Mouse (Mus musculus) heart, adult 11 months (tissue): ENCODE data around the gene Samd8.

Experiments used
- DNase-seq: peaks from one replicate; pipeline ENCODE4 v3.0.0; 2022

Samd8 gene

GRCm38 (mm10) chr14:21746251-21746650 is 4.1 kb upstream of the Samd8 start:
- peak; percentile 89 for DNase-seq

GRCm38 (mm10) chr14:21746846-21747245 is 3.5 kb upstream of the Samd8 start:
- DNase-seq, result peak; percentile 58

DNA sequence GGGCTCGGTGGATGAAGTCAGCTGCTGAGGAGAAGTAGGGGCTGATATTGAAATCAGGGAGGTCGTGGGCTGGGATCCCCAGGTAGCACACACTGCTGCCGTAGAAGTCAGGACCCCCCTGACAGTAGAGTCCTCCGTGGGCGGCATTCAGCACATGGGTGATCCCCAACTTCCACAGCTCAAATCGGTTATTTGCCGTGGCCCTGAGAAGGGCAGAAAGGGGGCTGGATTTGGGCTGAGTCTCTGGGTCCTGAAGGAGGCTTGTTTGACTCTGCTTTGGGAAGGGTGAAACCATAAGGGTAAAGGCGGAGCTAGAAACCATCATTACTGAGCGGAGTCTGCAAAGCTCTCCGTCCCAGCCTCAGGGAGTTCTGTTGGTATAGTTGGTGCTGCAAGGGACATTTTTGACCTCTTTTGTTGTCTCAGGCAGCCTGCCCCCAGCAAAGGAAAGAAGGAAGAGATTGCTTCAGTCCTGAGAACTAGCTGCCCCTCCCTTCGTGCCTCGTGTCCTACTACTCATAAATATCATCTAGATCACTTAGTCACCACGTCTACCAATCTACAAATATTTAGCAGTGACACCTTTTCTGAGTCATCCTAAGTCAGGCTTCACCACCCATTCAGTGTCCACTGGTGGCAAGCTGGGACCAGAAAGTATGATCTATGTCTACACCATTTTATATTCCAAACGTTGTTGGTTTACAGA is 2.7 kb upstream of the Samd8 start:
- peak; percentile 90 for DNase-seq

DNA sequence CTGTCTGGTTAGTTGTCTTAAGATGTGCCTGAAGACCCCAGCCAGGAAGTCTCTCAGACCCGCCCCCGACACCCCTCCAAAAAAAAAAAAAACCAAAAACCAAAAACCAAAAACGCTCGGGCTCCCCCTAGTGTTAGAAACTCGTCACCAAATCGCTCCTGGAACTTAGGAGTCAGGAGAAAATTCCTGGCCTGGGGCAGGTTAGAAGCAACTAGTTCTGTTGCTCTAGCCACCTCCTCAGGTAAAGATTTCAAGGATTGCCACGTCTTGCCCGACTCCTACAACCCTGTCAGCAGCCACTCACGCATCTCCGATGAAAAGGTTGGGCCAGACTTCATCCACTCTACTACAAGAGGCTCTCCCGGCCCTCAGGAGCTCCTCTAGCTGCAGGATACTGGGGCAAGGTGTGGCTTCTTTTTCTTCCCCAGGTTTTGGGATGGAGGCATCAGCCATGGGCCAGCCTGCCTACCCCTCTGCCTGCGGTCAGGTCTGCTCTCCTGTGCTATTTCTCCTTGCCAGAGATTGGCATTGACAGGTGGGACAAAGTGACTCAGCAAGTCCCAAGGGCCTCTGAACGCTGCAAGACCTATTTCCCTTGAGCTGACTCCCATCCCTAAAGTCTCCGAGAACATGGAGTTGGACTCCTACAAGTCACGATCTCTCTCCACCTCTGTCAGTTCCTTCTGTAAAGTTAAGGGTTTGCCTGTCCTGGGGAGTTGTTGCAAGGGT is 2.0 kb upstream of the Samd8 start:
- peak; percentile 94 for DNase-seq

GRCm38 (mm10) chr14:21750881-21751542 is 681 bp downstream of the Samd8 start, which contains the start of gene Dusp13:
Gene Dusp13, minus strand, starts transcription at chr14:21751181.
- peak; percentile 98 for DNase-seq

GRCm38 (mm10) chr14:21752411-21752810 is 2.1 kb downstream of the Samd8 start:
- no peak for DNase-seq

- no peak for DNase-seq
Measured at GRCm38 (mm10) chr14:21753367-21753766, 3.0 kb downstream of the Samd8 start.

DNA sequence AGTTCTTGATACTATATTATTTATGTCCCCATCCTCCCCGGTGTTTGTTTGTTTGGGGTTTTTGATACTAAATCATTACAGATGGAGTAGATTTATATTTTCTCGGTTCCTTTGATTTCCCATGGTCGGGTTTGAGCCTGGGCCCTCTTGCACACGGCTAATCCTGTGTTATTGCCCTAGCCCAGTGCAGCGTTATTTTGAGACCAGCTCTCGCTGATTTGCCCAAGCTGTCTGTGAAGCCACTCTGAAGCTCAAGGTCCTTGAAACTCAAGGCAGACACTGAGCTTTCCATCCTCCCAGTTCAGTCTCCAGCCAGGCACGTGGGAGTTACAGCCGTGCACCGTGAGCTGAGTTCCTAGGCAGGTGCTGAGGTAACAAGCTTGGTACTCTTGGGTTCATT is 11.2 kb downstream of the Samd8 start:
- DNase-seq, result peak; percentile 72

DNA sequence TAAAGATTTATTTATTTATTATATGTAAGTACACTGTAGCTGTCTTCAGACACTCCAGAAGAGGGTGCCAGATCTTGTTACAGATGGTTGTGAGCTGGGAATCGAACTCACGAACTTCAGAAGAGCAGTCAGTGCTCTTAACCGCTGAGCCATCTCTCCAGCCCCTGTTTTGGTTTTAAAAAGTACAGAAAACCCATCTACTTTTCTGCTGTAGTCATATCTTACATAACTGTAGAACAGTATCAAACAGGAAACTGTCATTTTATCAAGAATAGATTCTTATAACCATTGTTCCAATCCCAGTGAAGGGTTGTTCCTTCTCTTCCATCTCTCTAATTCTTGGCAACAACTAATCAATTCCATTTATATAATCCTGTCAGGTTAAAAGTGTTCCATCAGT is 13.4 kb downstream of the Samd8 start:
- peak; percentile 37 for DNase-seq

- peak; percentile 48 for DNase-seq
Measured at GRCm38 (mm10) chr14:21764646-21765045, 14.3 kb downstream of the Samd8 start.

DNA sequence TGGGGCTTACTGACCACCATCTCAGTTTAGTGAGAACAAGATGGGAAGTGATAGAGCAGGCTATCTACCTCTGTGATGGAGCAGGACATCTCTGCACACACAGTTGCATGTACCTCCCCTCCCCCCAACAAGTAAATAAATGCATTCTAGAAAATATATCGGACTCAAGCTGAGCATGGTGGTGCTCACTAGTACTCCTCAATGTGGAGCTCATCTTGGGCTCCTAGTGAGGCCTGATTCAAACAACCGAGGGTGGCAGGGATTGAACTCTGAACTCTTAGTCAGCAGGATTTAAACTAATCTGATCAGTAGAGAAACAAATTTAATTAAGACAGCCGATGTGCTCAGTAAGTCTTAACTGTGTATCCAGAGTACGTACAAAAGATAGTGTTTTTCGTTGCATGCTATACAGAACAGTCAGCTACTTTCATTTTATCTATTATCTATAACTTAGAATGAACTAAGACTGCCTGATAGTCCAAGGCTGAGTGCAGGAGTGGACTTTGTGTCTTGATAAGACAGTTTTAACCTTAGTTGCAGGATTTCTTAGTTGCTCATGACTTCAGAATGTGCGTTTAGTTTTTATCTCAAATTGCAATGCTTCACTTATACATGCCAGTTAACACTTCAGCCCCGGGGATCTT is 15.5 kb downstream of the Samd8 start:
- DNase-seq, result peak; percentile 62

GRCm38 (mm10) chr14:21766398-21766958 is 16.1 kb downstream of the Samd8 start:
- peak; percentile 70 for DNase-seq

DNA sequence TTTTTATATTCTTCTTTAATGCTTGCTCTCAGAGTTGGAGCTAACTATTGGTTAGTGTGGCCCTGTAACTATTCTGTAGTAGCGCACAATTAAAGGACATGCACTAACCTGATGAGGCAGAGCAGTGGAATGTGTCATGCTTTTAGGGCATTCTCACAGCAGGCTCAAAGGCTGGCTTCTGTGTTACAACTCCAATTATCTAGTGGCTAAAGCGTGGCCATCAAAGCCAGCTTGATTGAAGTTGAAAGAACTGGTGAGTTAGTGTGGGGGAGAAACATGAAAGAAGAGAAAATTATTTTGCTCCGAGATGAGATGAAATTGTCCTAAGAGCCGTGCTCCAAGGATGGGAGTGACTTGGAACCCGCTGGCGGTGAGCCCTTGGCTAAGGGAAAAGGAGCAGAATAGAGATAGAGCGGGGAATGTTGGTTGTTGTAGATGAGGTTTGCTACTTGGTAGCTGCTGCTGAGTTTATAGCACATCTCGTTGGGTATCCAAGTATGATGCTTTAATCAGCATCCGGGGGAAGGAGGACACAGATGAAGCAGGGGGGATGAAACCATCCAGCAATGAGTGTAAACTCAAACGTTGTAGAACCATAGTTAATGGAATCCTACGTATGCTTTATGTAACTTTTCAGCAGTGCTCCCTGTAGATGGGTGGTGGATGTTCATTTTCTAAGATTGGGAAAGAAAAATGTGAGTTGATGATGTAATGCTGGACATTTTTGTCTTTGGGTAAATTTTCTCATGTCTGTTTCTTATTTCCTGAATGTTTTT is 22.4 kb downstream of the Samd8 start:
- no peak for DNase-seq

DNA sequence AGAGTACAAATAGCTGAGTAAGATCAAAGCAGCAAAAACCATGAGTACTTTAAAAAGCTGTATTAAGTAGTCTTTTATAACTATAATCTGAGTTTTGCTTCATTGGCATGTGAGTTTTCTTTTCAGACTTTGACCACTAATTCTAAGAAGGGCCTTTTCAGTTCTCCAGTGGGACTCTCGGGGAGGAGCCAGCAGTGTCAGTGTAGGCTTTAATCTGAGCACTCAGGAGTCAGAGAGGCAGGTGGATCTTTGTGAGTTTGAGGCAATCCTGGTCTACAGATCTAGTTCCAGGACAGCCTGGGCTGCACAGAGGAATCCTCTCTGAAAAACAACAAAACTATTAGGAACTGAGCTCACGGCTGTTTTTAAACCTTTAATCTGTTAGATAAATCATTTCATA is 23.6 kb downstream of the Samd8 start:
- no peak for DNase-seq

- peak; percentile 21 for DNase-seq
Measured at GRCm38 (mm10) chr14:21776201-21776600, 25.9 kb downstream of the Samd8 start.

- DNase-seq, result no peak
Measured at GRCm38 (mm10) chr14:21786500-21786899, 36.2 kb downstream of the Samd8 start.

DNA sequence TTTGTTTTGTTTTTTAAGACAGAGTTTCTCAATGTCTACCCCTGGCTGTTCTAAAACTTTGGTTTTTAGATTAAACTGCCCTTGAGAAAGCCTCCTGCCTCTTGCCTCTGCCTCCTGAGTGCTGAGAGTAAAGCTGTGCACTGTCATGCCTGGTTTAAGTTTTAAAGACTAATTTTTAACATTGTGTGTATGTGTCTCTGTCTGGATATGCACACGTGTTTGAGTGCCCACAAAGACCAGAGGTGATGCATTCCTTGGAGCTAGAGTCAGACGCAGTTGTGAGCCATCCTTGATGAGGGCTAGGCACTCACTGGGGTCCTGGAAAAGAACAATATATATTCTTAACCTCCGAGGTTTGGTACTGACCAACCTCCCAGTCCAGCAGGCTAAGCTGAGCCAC is 37.0 kb downstream of the Samd8 start:
- DNase-seq, result no peak

GRCm38 (mm10) chr14:21788121-21788520 is 37.8 kb downstream of the Samd8 start:
- DNase-seq, result peak; percentile 57

GRCm38 (mm10) chr14:21790585-21791251 is 40.4 kb downstream of the Samd8 start:
- DNase-seq, result no peak

DNA sequence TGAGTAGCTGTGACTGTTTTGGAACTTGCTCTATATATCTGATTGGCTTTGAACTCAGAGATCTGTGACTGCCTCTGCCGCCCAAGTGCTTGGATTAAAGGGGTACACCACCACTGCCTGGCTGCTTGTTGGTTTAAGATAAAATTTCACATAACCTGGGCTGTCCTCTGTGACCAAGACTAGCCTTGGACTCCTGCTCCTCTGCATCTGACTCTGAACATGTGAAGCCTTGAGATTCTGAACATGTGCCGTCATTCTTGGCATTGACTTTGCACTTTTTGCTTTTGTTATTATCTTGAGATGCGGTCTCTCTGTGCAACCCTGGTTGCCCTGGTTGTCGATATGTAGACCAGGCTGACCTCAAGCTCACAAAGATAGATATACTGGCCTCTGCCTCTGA is 41.4 kb downstream of the Samd8 start:
- no peak for DNase-seq

DNA sequence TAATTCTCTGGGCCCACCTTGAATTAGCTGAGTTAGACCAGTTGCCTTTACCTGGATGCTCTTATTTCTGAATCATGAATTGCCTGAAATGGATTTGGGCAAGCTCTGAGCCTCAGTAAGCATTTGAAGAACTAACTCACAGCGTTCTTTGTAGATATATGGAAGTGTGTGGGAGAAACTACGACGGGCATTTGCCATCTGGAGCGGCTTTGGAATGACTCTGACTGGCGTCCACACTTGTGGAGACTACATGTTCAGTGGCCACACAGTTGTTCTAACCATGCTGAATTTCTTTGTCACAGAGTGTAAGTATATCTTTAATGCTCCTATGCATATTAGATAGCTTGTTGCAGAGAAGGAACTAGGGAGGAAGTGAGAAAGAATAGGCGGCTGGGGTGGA is 41.9 kb downstream of the Samd8 start:
- no peak for DNase-seq

DNA sequence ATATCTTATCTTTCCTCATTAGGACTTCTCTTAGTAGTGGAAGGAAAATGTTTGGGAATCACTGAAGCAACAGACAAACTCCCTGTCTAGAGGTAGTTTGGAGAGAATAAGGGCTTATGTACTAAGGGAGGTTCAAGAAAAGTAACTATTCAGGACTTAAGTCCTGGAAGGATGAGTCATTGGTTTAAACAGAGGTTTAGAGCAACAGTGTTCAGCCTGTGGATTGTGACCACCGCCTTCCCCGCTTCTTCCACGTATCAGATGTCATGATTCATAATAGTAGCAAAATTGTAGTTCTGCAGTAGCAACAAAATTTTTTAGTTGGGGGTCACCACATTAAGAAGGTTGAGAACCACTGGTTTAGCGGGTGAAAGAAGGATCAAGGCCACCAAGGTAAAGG is 50.3 kb downstream of the Samd8 start:
- DNase-seq, result no peak
